Mouse (Mus musculus) liver (tissue): Measurements from ENCODE around the gene Luzp1.

Experiments used
- DNase-seq: peaks from one replicate; pipeline ENCODE4 v3.0.0-alpha.2; 2020; ENCODE audit warnings: mixed read lengths

The Luzp1 gene

DNA sequence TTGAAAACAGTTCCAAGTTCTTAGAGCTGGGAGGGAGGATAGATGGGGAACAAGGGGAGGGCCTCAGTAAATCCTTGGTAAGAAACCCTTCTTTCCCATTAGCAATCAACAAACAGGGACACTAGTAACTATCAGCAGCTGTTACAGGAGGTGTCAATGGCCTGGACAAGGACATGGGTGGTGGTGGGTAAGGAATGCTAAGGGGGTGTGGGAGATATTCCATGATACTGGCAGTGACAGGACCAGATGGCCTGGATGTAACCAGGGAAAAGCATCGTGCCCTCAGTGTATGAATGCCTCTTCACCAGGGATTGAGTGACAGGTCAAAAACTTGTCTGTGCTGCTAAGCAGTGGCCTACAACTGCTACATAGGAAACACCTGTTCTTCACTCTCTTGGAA is 83.5 kb downstream of the Luzp1 start:
- no peak for DNase-seq

DNA sequence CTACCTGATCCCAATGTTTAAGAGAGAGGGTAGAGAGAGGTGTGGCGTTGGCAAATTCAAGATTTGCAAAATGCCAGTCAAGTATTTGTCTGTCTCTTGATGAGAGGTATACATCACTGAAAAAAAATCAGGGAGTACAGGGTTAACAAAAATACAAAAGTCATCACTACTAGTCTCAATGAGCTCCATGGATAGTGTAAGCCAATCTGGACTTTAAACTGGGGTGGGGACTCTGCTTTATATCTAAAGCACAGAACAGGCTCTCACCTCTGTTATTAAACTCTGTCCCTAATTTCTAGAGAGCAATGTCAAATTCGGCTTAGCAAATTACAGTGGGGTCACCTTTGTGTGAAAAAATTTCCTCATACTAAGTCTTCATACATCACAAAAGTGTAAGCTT is 88.1 kb downstream of the Luzp1 start:
- no peak for DNase-seq

DNA sequence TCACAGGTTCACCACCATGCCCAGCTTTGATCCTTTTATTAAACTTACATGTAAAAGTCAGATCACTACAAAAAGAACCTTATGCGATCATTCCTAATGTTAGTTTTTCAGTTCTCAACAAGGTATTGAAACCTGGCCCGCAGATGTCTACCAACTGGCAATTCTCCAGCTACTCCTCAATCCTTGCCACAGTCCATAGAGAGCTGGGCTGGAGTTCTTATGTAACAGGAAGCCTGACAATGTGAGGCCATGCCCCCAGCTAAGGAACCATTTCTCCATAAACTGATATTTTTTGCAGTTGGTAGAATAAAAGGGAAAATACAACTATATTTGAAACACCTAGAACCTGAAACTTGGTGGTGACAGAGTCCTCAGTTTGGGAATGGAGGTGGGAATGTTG is 90.1 kb downstream of the Luzp1 start:
- DNase-seq = no peak

DNA sequence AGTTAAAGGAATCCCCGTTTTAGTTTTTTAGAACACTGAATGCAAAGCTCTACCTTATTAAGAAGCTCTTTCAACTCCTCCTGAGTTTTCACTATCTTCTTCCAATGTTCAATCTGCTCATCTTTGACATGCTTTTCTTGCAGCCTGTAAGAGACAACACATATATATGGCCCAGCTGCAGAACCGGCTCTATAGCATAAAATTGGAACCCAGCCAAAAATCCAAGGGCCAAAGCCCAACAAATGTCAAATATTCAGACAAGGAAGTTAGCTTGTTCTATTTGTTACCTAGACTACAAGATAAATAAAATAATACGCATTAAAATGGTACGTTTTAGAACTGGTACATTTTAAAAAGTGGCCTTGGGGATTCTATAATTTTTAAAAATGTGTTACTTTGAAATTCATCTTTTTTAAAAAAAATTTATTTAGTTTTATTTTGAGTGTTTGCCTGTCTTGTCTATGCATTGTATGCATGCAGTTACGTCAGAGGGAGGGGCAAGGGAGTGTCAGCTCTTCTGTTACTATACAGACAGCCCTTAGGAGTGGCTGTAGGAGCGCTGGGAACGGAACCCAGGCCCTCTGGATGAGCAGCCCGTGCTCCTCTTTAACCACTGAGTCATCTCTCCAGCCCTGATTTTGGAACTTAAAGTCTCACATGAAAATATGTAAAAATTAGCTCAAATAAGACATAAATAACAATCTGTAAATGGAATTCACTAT is 90.9 kb downstream of the Luzp1 start:
- DNase-seq = no peak

DNA sequence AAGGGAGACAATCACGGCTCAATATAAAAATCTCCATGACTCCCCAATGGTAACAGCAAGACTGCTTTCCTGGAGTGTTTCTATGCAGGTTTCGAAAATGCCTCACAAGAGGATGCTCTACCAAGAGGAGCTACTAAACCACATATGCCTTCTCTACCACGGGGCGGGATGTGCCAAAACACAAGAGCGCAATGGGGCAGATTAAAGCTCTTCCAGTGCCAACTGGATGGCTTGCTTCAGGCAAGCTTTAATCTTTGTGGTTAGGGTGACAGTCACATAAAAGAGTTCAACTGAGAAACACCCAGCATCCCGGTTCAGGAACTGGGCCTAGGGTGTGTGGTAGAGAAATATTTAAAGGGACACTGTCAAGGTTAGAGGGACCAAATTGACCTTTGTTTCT is 93.2 kb downstream of the Luzp1 start:
- no peak for DNase-seq

DNA sequence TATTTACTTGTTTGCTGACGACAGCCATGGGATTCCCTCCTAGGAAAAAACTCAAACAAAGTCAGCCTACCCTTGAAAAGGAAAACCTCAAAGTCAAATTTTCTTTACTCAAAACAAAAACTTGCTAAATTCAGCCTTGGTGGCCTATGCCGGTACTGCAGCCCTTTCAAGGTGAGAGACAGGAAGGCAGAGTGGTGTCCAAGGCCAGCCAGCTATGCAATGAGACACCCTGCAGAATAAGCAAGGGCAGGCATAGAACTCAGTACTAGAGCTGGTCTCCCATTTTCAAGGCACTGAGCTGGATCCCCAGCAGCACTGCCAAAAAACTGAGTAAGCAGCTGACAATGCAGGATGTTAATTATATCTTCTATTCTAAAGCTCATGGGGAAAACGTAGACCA is 99.1 kb downstream of the Luzp1 start:
- no peak for DNase-seq

DNA sequence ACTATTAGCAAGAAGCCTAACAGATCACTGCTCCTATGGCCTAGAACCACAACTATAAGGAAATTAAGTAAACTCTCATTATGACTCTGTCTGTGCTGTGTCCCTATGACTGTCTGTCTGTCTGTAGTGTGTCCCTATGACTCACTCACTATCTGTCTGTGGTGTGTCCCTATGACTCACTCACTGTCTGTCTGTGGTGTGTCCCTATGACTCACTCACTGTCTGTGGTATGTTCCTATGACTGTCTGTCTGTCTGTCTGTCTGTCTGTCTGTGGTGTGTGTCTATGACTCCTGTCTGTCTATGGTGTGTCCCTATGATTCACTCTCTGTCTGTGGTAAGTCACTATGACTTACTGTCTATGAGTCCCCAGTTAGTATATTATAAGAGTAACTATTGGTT is 100.4 kb downstream of the Luzp1 start:
- DNase-seq = no peak

DNA sequence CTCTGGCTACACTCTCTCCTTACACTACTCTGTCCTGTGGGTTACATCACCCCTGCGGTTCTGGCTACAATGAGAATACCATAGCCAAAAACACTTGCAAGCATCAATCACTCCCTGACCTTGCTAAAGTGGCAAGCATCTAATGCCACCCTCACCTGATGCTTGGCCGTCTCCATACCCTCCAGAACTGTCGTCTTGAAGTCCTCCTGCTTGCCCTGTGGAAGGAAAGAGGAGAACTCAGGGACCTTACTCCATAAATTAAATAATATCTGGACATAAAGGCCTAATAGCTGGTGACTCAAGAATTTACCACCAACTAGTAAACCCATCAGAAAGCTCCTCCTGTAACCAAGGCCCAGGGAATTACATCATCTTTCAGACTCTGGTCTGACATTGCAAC is 112.3 kb downstream of the Luzp1 start:
- DNase-seq = no peak

DNA sequence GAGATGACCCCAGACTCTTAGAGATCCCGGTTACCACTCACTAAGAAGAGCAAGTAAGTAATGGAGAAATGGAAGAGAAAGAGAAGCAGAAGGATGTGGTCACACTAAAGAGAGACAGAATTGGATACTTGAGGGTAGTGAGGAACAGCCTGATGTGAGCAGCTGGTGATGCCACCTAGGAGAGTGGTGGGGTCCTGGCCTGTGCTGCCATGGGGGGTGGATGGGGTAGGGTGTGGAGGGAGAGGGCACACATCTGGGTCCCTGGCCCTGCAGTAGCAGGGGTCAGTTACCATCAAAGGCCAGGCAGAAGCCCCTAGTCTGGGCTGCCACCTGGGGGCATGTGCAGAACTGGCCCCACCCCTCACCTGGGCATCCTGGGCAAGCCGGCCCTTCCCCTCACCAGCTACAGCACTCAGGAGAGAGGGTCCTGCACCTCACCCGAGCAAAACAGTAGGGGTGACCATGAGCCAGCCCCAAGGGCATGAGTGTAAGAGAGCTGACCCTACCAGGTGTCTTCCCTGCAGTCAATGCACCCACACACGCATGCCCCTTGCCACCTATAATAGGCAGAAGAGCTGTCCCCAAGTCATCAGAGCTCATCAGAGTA is 117.8 kb downstream of the Luzp1 start:
- DNase-seq = no peak

DNA sequence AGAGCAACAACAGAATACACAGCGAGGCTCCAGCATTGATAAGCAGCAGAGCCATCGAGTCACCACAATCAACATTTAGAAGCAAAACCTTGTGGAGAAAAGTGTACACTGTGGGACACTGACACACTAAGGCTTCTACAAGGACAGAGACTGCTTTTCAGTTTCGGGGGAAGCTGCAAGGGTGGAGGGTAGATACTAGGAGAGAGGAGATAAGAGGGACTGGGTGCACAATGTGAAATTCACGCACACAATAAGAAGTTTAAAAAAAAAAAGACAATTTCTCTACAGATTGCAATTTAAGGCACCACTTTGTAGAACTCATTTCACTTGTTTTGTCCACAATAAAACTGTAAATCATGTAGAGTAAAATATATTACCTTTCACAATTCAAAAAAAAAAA is 118.4 kb downstream of the Luzp1 start:
- DNase-seq = peak; percentile 16

DNA sequence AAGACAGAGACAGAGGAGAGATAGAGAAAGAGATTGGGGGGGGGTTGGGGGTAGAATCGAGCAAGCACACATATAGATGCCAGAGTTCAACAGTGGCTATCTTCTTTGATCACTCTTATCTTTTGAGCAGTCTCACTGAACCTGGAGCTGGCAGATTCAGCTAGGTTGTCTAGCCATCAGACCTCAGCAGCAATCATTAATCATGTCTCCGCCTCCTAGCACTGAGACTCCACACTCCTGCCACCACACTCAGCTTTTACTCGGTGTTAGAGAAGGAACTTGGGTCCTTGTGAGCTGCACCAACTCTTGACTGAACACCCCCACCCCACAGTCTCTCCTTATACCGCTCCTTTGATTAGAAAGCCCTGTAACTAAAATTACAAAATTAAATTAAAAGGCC is 122.5 kb downstream of the Luzp1 start:
- DNase-seq = no peak

DNA sequence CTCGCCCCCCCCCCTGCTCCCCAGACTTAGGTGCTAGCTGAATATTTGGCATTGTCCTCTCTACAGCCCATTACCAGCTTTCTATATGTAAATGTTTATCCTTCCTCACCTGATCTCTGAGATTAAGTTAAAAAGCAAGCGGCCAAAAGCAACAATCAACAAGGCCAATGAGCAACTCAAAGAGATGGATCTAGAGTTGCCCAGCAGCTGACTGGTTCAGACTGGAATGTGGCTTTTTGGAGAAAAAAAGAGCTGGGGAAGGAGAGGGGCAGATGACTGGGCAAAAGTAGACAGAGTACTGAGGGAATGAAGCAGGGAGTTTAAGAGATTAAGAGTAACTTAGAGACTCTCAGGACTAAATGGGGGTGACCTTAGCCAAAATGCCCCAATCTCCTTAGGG is 124.4 kb downstream of the Luzp1 start:
- no peak for DNase-seq

DNA sequence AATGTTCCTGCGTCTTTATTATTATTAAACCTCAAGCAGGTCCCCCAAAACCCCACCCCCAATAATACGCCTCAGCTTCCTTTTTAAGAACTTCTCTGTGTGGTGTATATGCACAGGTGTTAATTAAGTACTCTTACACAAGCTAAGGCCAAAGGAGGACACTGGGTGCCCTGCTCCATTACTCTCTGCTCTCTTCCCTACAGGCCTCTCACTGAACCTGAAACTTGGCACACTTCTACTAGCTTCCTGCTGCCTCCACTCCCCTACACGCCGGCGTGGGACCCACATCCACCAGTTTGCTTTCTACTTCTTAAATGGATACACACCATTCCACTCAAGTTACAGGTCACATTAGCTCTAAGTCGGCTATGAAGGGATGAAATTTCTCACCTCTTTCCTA is 125.7 kb downstream of the Luzp1 start:
- no peak for DNase-seq

DNA sequence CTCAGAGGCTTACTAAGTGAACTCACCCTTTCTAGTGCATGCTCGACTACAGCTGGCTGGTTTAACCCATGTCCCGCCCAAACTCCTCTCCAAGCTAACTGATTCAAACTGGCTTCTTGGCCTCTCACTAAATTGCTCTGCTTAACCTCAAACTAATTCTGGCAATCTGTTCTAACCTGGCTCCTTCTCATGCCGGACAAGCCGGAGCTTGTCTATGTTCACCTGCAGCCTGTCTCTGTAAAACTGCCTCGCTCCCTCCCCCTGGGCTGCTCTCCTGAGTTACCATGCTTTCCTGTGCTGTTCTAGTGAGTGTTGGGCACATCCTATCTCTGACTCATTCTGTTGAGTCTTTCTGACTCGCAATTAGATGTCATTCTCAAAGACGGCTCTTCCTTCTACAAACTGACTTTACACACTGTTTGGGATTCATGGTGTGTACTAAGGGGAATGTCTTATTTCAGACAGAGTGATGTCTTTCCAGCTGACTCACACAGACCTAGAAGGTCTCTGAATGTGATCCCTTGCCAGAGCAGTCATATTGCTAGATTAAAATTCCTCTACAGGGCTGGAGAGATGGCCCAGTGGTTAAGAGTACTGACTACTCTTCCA is 128.8 kb downstream of the Luzp1 start:
- DNase-seq = no peak

DNA sequence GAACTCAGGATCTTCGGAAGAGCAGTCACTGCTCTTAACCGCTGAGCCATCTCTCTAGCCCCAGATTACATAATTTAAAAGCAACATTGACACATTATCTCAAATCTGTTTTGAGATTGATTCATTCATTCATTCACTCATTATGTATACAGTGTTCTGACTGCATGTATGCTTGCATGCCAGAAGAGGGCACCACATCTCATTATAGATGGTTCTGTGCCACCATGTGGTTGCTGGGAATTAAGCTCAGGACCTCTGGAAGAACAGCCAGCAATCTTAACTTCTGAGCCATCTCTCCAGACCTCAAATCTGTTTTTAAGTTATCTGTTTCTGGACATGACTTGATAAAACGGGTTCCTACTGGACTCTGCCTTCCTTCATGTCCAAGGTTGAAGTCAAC is 130.3 kb downstream of the Luzp1 start:
- no peak for DNase-seq

DNA sequence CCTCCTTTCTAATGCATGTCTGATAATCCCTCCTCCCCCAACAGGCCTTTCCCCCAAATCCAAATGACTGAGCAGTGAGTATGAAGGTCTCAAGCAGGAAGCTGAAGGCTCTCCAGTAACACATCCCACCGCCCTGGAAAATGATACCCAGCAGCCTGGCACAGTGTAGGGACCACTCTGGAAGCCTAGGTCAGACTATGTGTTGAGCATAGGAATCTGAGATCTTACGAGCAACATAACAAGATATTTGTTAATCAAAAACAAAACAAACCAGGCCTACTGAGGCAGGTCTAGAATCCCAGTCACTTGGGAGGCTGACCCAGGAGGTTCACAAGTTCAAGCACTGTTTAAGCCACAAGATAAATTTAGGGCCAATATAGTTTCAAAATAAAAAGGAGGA is 131.0 kb downstream of the Luzp1 start:
- DNase-seq = no peak

DNA sequence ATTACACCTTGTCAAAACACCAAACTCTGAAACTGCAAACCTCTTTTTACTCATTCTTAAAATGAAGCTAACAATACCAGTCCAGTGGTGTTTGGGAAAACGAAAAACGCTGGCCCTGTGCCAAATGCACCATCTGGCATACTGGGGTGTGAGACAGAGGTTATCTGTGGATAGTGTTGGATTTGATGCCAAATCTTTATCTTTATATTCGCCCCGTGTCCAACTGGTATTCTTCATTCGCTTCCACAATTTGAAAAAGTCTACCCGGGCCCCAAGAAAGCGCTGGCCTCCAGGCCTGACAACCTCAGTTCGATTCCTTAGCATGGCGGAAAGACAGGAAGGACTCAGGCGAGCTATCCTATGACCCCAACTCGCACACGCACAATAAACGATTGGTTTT is 131.9 kb downstream of the Luzp1 start:
- DNase-seq = peak; percentile 60

DNA sequence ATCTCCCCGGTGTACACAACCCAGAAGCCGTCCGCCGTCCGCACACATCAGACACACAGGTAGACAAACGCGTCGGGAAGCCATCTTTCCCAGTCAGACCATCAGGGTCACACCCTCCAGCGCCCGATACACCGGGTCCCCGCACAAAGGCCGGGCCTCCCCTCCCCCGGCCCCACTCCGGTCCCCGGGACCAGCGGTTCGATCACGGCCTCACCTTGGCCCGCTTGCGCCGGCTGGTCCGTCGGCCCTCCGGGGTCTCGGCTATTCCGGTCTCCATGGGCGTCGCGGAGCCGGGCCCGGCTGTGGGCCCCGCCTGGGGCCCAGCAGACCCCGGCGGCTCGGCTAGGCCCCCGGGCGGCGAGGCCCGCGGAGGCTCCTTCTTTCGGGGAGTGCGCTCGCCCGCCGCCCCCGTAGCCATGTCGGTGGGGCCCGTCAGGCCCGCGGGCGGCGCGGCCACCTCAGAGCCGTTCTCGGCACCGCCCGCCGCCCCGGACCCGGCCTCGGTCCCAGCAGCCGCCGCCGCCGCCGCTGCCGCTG is 132.5 kb downstream of the Luzp1 start:
- DNase-seq = peak; percentile 69

DNA sequence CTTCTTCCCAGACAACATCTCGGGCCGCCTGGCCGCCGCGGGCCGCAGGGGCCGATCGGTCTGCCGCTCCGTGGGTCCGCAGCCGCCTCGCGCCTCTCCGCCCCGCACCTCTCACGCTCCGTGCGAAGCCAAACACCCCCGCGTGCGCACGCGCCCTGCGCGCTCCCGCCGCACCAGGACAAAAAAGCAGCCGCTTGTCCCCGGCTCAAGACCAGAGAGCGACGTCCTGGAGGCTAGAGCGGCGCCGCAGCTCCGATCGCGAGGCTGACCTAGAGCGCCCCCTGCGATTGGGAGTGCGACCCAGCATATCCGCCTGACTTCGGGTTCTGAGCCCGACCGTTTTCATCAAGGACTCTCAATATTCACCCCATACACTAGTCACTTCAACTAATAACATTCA is 133.0 kb downstream of the Luzp1 start, which contains the start of gene Kdm1a:
TSS of gene Kdm1a (minus strand) at position 156 of the 400 bp plus-strand sequence.
- DNase-seq = peak; percentile 96
